ENCODE assay signal across 25 mouse cellular contexts in the genomic region with DNA sequence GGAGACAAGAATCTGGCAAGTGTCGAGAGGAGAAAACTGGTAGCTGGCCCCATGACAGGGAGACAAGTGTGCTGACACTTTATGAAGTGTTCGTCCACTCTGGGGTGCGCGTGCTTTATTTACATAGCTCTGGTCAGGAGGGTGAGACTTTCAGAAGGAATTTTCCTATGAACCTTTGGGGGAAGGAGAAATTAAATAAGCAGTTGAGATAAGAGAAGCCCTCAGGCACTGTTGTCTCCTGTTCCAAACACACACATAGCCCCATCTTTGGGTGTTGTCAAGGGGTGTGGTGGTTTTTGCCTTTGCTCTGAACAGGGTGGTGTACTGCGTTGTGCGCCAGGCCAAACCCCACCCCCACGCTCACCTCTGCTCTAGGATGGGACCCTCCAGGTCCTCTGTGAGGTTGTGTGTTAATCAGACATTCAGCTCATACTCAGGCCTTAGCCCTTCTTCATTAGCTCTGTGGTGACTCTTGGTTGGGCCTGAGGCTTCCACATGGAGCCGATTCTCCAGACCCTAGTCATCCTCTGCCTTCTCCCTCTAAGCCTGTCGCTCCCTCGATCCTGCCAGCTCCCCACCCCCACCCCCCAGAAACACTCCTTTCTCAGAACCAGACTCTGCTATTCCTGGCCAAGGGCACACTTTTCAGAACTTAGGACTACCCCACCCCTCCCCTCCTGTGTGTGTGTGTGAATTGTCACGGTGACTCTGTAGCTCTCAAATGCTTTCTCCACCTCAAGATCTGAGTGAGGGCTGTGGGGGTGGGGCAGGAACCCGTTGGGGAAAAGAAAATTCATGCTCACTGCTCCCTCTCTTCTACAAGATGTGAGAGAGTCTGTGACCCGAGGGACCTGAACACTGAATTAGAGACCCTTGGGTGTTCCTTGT. TPM values are rescaled to one million over a fixed set of nuclear protein-coding genes. Genes with fewer than 3 reads are reported as not detected.
DNase-seq lines count a peak whose midpoint lies in the region; ATAC-seq and TF ChIP-seq lines count a peak whose summit lies in the region.
"Had no signal": no experiment of that assay in that cellular context is flagged by ENCODE, and none has a peak within 500 bp of the region (broad histone marks: within the 10 kb centered on the region; RNA-seq: fewer than 3 reads in every experiment).

No protein-coding gene starts in this region.

- intact Hi-C loops in heart, postnatal 36 days (cut with DNase I) = no loop called here

- H3K4me2 ChIP-seq in intestine, embryonic 15.5 days (replicated peaks) = 0 out of 2 replicates have a peak overlapping the region, but pooled peaks have one; percentile 6
- H3K4me2 ChIP-seq: forebrain, embryonic 13.5 days; heart, embryonic 15.5 days; limb, embryonic 13.5 days; liver, embryonic 12.5 days; lung, embryonic 14.5 days had no signal

- ATAC-seq in intestine, embryonic 15.5 days = peak; percentile 11; the same call in 1 of the 2 replicates
- ATAC-seq: forebrain, embryonic 13.5 days; hindbrain, postnatal 0 days; liver, embryonic 12.5 days; midbrain, embryonic 16.5 days; Patski had no signal

- H3K36me3 ChIP-seq in heart, embryonic 10.5 days = no peaks in the 10 kb centered on the region
- H3K36me3 ChIP-seq in intestine, embryonic 15.5 days = no peaks in the 10 kb centered on the region
- H3K36me3 ChIP-seq in small intestine, adult 2 months (ENCODE audit: control insufficient read depth, insufficient read depth, low read length) = no peaks in the 10 kb centered on the region
- H3K36me3 ChIP-seq in hindbrain, embryonic 10.5 days = no peaks in the 10 kb centered on the region
- H3K36me3 ChIP-seq: heart, embryonic 15.5 days; limb, embryonic 13.5 days; liver, embryonic 12.5 days had no signal

- no peak for TF ChIP-seq POLR2A in small intestine, adult 2 months (IDR thresholded peaks at IDR 0.05; ENCODE audit: low read depth, low read length)

- peaks cover 50% of the 10 kb centered on the region for H3K4me1 ChIP-seq in heart, embryonic 10.5 days
- peaks cover 24% of the 10 kb centered on the region for H3K4me1 ChIP-seq in intestine, embryonic 15.5 days (replicated peaks)
- H3K4me1 ChIP-seq in small intestine, adult 2 months (ENCODE audit: control insufficient read depth, insufficient read depth, insufficient read length, low read length) = peaks cover 7% of the 10 kb centered on the region
- H3K4me1 ChIP-seq in hindbrain, embryonic 10.5 days (replicated peaks) = peaks cover 27% of the 10 kb centered on the region

- 54% methylated on average over 13 of the region's 13 CpGs for WGBS in heart, embryonic 10.5 days
- 40% methylated on average over 13 of the region's 13 CpGs for WGBS in intestine, embryonic 15.5 days
- 41% methylated on average over 13 of the region's 13 CpGs for WGBS in small intestine, adult 2 months
- 81% methylated on average over 13 of the region's 13 CpGs for WGBS in hindbrain, embryonic 10.5 days

- H3K27me3 ChIP-seq in heart, embryonic 10.5 days (ENCODE audit: insufficient read depth, poor library complexity, severe bottlenecking) = peaks cover 97% of the 10 kb centered on the region
- H3K27me3 ChIP-seq in intestine, embryonic 15.5 days (replicated peaks) = peaks cover 39% of the 10 kb centered on the region
- peaks cover 38% of the 10 kb centered on the region for H3K27me3 ChIP-seq in small intestine, adult 2 months (ENCODE audit: control insufficient read depth, insufficient read depth, low read length)
- H3K27me3 ChIP-seq in hindbrain, embryonic 10.5 days (ENCODE audit: insufficient read depth, poor library complexity, severe bottlenecking) = peaks cover 92% of the 10 kb centered on the region

- DNase-seq in heart, embryonic 10.5 days (ENCODE audit: low spot score) = no peak
- DNase-seq in heart, postnatal 36 days = no peak
- DNase-seq in 3T3-L1 (ENCODE audit: low read depth, low spot score) = peak; percentile 56
- no peak for DNase-seq in ovary, adult 18-20 months (ENCODE audit: low spot score)
- DNase-seq in hindbrain, embryonic 10.5 days (ENCODE audit: low spot score) = no peak
- DNase-seq in right cerebral cortex, postnatal 36 days (ENCODE audit: low spot score in 2 of 2) = no peak
- DNase-seq: cerebellum, adult 2 months; cerebellum, postnatal 36 days; embryo, embryonic 11 days; heart, postnatal 4 days; layer of hippocampus, adult 9-11 months; lung, embryonic 14.5 days; right cerebral cortex, adult 18-20 months; thymus, postnatal 25 days had no signal

- H3K27ac ChIP-seq in heart, embryonic 10.5 days = peak overlapping the region; percentile 36; the same call in 1 of the 2 replicates
- peak overlapping the region; percentile 80 for H3K27ac ChIP-seq in intestine, embryonic 15.5 days
- H3K27ac ChIP-seq in small intestine, adult 2 months (ENCODE audit: insufficient read depth, low read depth, low read length) = peak overlapping the region; percentile 37; the same call in 1 of the 2 replicates
- no peak overlapping the region for H3K27ac ChIP-seq in hindbrain, embryonic 10.5 days
- H3K27ac ChIP-seq: forebrain, embryonic 13.5 days; heart, embryonic 15.5 days; hindbrain, postnatal 0 days; kidney, postnatal 0 days; limb, embryonic 13.5 days; liver, embryonic 12.5 days had no signal

- no peak overlapping the region for H3K4me3 ChIP-seq in heart, embryonic 10.5 days
- no peak overlapping the region for H3K4me3 ChIP-seq in intestine, embryonic 15.5 days (replicated peaks)
- H3K4me3 ChIP-seq in small intestine, adult 2 months (ENCODE audit: low read depth, low read length) = no peak overlapping the region
- H3K4me3 ChIP-seq in hindbrain, embryonic 10.5 days = no peak overlapping the region
- H3K4me3 ChIP-seq: forebrain, embryonic 13.5 days; heart, embryonic 15.5 days; limb, embryonic 13.5 days; liver, embryonic 12.5 days had no signal

- TF ChIP-seq CTCF in small intestine, adult 2 months (IDR thresholded peaks at IDR 0.05; ENCODE audit: extremely low read depth, insufficient read length, insufficient replicate concordance, low read depth, low read length) = no peak

- H3K9me3 ChIP-seq in heart, embryonic 10.5 days = no peaks in the 10 kb centered on the region
- H3K9me3 ChIP-seq in intestine, embryonic 15.5 days = no peaks in the 10 kb centered on the region
- H3K9me3 ChIP-seq in hindbrain, embryonic 10.5 days = no peaks in the 10 kb centered on the region
- H3K9me3 ChIP-seq: forebrain, embryonic 13.5 days; heart, embryonic 15.5 days; limb, embryonic 13.5 days; liver, embryonic 12.5 days had no signal

- H3K9ac ChIP-seq in intestine, embryonic 15.5 days = no peak overlapping the region
- H3K9ac ChIP-seq: forebrain, embryonic 13.5 days; heart, embryonic 15.5 days; limb, embryonic 13.5 days; liver, embryonic 12.5 days; lung, embryonic 14.5 days had no signal

RNA-seq across cellular contexts. Expression of gene Tnxb, which starts 5.1 kb away (rescaled TPM):
- polyA plus RNA-seq in heart, embryonic 10.5 days (2016; fragmentation: Nextera tagmentation; extraction: Ambion mirVana) = 0.04 and 0.07 TPM in 2 replicates
- 10 to 100 TPM; 35.6 to 39.7 TPM for total RNA-seq in heart, postnatal 36 days (2021)
- polyA plus RNA-seq in intestine, embryonic 15.5 days (2015; fragmentation: Nextera tagmentation; extraction: Ambion mirVana) = 1.1 and 1.3 TPM in 2 replicates
- polyA plus RNA-seq in small intestine, adult 2 months (2012; rRNA removed) = 12.1 and 12.5 TPM in 2 replicates
- 0.01 and 0.02 TPM in 2 replicates for polyA plus RNA-seq in hindbrain, embryonic 10.5 days (2016; fragmentation: Nextera tagmentation; extraction: Ambion mirVana)
- total RNA-seq: megakaryocyte-erythroid progenitor cell, adult 5-6 weeks had no signal

RNA-seq across cellular contexts. Expression of gene Atf6b, which starts 28.5 kb away (rescaled TPM):
- polyA plus RNA-seq in heart, embryonic 10.5 days (2016; fragmentation: Nextera tagmentation; extraction: Ambion mirVana) = 74.0 and 76.8 TPM in 2 replicates
- 10 to 100 TPM; 15.3 to 16.1 TPM for total RNA-seq in heart, postnatal 36 days (2021)
- polyA plus RNA-seq in intestine, embryonic 15.5 days (2015; fragmentation: Nextera tagmentation; extraction: Ambion mirVana) = 67.5 and 68.2 TPM in 2 replicates
- 26.6 and 48.0 TPM in 2 replicates for polyA plus RNA-seq in small intestine, adult 2 months (2012; rRNA removed)
- polyA plus RNA-seq in hindbrain, embryonic 10.5 days (2016; fragmentation: Nextera tagmentation; extraction: Ambion mirVana) = 111 and 118 TPM in 2 replicates

RNA-seq across cellular contexts. Expression of gene Fkbpl, which starts 30.9 kb away (rescaled TPM):
- polyA plus RNA-seq in heart, embryonic 10.5 days (2016; fragmentation: Nextera tagmentation; extraction: Ambion mirVana) = 12.6 TPM in 2 replicates
- 1 to 10 TPM; 6.9 to 9.9 TPM for total RNA-seq in heart, postnatal 36 days (2021)
- 12.1 and 13.7 TPM in 2 replicates for polyA plus RNA-seq in intestine, embryonic 15.5 days (2015; fragmentation: Nextera tagmentation; extraction: Ambion mirVana)
- polyA plus RNA-seq in small intestine, adult 2 months (2012; rRNA removed) = 2.5 and 9.3 TPM in 2 replicates
- polyA plus RNA-seq in hindbrain, embryonic 10.5 days (2016; fragmentation: Nextera tagmentation; extraction: Ambion mirVana) = 19.4 and 19.6 TPM in 2 replicates

RNA-seq across cellular contexts. Expression of gene Prrt1, which starts 46.1 kb away (rescaled TPM):
- polyA plus RNA-seq in heart, embryonic 10.5 days (2016; fragmentation: Nextera tagmentation; extraction: Ambion mirVana) = 0.11 TPM in 1 of 2 replicates, not detected in the other
- 1 to 10 TPM; 1.4 to 1.7 TPM for total RNA-seq in heart, postnatal 36 days (2021)
- polyA plus RNA-seq in intestine, embryonic 15.5 days (2015; fragmentation: Nextera tagmentation; extraction: Ambion mirVana) = 0.40 and 0.49 TPM in 2 replicates
- polyA plus RNA-seq in small intestine, adult 2 months (2012; rRNA removed) = 5.5 and 8.0 TPM in 2 replicates
- 0.58 and 1.4 TPM in 2 replicates for polyA plus RNA-seq in hindbrain, embryonic 10.5 days (2016; fragmentation: Nextera tagmentation; extraction: Ambion mirVana)
- polyA plus RNA-seq: liver, embryonic 12.5 days had no signal

RNA-seq across cellular contexts. Expression of gene Ppt2, which starts 47.1 kb away (rescaled TPM):
- 24.3 and 27.5 TPM in 2 replicates for polyA plus RNA-seq in heart, embryonic 10.5 days (2016; fragmentation: Nextera tagmentation; extraction: Ambion mirVana)
- total RNA-seq in heart, postnatal 36 days (2021) = 10 to 100 TPM; 54.4 to 55.5 TPM
- 27.8 and 29.6 TPM in 2 replicates for polyA plus RNA-seq in intestine, embryonic 15.5 days (2015; fragmentation: Nextera tagmentation; extraction: Ambion mirVana)
- 17.3 and 22.0 TPM in 2 replicates for polyA plus RNA-seq in small intestine, adult 2 months (2012; rRNA removed)
- polyA plus RNA-seq in hindbrain, embryonic 10.5 days (2016; fragmentation: Nextera tagmentation; extraction: Ambion mirVana) = 22.7 and 28.7 TPM in 2 replicates
